Mouse (Mus musculus): ENCODE data around the gene Slc25a20.
A peak's percentile ranks its signal among the peaks of the same experiment; 100 is the strongest.

Slc25a20 gene

DNA sequence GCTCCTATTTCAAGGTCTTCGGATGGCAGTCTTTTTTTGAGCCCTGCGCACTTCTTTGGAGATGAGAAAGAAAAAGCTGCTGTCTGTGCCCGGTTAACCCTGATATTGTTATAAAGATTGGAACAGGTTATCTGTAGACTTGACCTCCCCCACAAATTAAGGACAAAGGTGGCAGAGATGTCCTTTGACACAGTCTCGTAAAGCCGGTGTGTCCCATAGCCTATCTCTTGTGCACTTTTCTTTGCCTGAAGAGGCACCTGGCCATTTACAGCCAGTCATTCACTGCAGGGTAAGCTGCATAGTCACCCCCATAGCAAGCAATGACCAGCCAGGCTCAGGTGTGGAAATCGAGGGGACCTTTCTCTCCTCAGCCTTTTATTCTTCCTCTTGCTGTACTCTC, 772 bp downstream of the Slc25a20 start:
- Histone ChIP-seq H3K36me3 (ENCODE audit: insufficient read depth, low read length) (peaks cover 8% of the 10 kb centered on the region; the same call in 1 of the 2 replicates), H3K4me3 (replicated peaks; ENCODE audit: low read length) (peak overlapping the region; percentile 89), H3K27me3 (ENCODE audit: insufficient read depth, low read length) (no peaks in the 10 kb centered on the region), H3K4me1 (replicated peaks; ENCODE audit: low read depth, low read length) (peaks cover 48% of the 10 kb centered on the region), H3K9me3 (ENCODE audit: low read length) (no peaks in the 10 kb centered on the region)
- TF ChIP-seq CTCF (conservative IDR thresholded peaks at IDR 0.05; ENCODE audit: low read length) (no peak), NANOG (IDR thresholded peaks at IDR 0.05; ENCODE audit: borderline replicate concordance, low read length) (no peak), POU5F1 (IDR thresholded peaks at IDR 0.05; ENCODE audit: borderline replicate concordance, low read length) (no peak)

DNA sequence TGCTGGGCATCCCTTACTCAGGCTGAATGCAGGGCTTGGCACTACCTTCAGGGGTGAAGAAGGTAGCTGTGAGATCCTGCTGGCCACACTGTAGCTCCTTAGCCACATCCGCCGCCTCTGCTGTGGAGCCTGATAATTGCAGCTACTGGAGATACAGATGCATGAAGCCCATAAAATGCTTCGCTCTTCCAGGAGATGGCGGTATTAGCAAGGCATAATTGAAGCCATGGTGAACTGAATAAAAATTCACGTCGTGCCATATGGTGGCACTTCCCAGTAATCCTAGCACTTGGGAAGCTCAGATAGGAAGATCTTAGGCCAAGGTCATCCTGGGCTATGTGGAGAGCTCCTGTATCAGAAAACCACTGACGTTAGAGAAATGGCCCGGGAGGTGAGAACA, 8.0 kb downstream of the Slc25a20 start:
- Histone ChIP-seq H3K9me3 (ENCODE audit: low read length) (no peaks in the 10 kb centered on the region), H3K4me1 (replicated peaks; ENCODE audit: low read depth, low read length) (peaks cover 17% of the 10 kb centered on the region), H3K4me3 (replicated peaks; ENCODE audit: low read length) (no peak overlapping the region), H3K27me3 (ENCODE audit: insufficient read depth, low read length) (no peaks in the 10 kb centered on the region), H3K36me3 (ENCODE audit: insufficient read depth, low read length) (peaks cover 51% of the 10 kb centered on the region)
- no peak for TF ChIP-seq POU5F1 (IDR thresholded peaks at IDR 0.05; ENCODE audit: borderline replicate concordance, low read length)
- TF ChIP-seq CTCF (conservative IDR thresholded peaks at IDR 0.05; ENCODE audit: low read length) = peak; percentile 84
- no peak for TF ChIP-seq NANOG (IDR thresholded peaks at IDR 0.05; ENCODE audit: borderline replicate concordance, low read length)

DNA sequence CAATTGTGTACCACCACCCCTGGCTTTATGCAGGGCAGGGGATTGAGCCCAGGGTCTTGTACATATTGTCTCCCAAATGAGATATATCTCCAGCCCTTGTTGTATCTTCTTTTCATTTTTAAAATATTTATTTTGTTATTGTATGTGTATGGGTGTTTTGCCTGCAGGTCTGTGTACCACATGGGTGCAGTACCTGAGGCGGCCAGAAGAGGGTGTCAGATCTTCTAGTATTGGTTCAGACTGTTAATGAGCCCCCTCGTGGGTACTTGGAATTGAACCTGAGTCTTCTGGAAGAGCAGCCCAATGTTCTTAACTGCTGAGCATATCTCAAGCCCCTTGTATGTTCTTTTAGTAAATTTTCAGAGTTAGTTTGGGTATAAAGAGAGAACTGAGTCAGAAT, 11.3 kb downstream of the Slc25a20 start:
- peaks cover 72% of the 10 kb centered on the region for H3K36me3 ChIP-seq (ENCODE audit: insufficient read depth, low read length)
- H3K27me3 ChIP-seq (ENCODE audit: insufficient read depth, low read length) = no peaks in the 10 kb centered on the region
- no peak for TF ChIP-seq POU5F1 (IDR thresholded peaks at IDR 0.05; ENCODE audit: borderline replicate concordance, low read length)
- TF ChIP-seq CTCF (conservative IDR thresholded peaks at IDR 0.05; ENCODE audit: low read length) = peak; percentile 92
- no peak overlapping the region for H3K4me3 ChIP-seq (replicated peaks; ENCODE audit: low read length)
- H3K9me3 ChIP-seq (ENCODE audit: low read length) = no peaks in the 10 kb centered on the region
- peaks cover 10% of the 10 kb centered on the region for H3K4me1 ChIP-seq (replicated peaks; ENCODE audit: low read depth, low read length)

DNA sequence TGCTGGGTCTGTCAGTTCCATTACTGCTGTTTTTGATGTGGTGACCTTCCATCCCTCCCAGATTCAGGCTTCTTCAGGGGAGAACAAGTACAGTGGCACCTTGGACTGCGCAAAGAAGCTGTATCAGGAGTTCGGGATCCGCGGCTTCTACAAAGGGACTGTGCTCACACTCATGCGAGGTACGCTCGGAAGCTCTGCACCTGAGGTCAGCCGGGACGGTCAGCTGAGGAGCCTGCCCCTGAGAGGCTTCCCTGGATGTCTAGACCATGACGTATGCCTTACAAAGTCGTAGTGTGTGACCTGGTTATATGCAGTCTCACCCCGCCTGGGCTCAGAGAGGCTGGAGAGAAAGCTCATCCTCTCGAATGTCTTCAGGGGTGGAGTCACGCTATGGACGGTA, 18.1 kb downstream of the Slc25a20 start:
- Histone ChIP-seq H3K4me3 (replicated peaks; ENCODE audit: low read length) (no peak overlapping the region), H3K36me3 (ENCODE audit: insufficient read depth, low read length) (peaks cover 90% of the 10 kb centered on the region), H3K9me3 (ENCODE audit: low read length) (no peaks in the 10 kb centered on the region), H3K4me1 (replicated peaks; ENCODE audit: low read depth, low read length) (peaks cover 12% of the 10 kb centered on the region), H3K27me3 (ENCODE audit: insufficient read depth, low read length) (no peaks in the 10 kb centered on the region)
- TF ChIP-seq NANOG (IDR thresholded peaks at IDR 0.05; ENCODE audit: borderline replicate concordance, low read length) = no peak
- no peak for TF ChIP-seq POU5F1 (IDR thresholded peaks at IDR 0.05; ENCODE audit: borderline replicate concordance, low read length)
- no peak for TF ChIP-seq CTCF (conservative IDR thresholded peaks at IDR 0.05; ENCODE audit: low read length)

DNA sequence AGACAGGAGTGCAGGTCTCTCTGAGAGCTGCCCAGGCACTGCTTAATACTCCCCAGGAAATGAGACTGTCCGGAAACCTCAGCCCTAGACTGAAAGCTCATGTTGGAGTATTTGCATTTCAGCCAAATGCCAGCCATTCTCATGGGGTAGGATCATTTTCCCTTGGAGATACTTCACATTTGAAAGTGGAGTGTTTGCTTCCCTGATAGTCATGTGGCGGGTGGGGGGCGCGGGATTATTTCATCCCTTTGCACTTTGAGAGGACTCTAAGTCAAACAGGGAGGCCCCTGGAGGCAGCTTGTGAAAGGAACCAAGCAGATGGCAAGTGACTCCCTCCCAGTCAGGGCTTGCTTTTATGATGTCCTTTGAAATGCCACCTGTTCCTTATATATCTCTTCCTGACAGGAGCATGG, 24.6 kb downstream of the Slc25a20 start:
- peaks cover 36% of the 10 kb centered on the region for H3K36me3 ChIP-seq (ENCODE audit: insufficient read depth, low read length)

DNA sequence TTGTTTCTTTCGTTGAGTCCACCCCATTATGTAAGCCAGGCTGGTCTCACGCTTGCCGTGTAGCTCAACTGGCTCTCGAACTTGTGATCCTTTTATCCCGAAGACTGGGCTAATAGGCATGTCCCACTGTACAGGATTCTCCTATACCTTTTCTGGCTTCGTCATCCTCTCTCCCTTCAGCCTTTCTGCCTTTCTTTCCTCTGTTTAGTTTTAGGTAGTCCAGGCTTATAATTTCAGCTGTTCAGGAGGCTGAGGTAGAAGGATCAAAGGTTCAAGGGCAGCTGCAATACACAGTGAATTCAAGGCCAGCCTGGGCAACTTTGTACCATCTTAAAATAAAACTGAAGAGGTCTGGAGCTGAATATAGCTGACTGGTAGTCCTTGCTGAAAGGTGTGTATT, 25.3 kb downstream of the Slc25a20 start:
- Histone ChIP-seq H3K4me1 (replicated peaks; ENCODE audit: low read depth, low read length) (peaks cover 26% of the 10 kb centered on the region), H3K4me3 (replicated peaks; ENCODE audit: low read length) (no peak overlapping the region), H3K36me3 (ENCODE audit: insufficient read depth, low read length) (peaks cover 31% of the 10 kb centered on the region), H3K27me3 (ENCODE audit: insufficient read depth, low read length) (peaks cover 19% of the 10 kb centered on the region), H3K9me3 (ENCODE audit: low read length) (no peaks in the 10 kb centered on the region)
- TF ChIP-seq POU5F1 (IDR thresholded peaks at IDR 0.05; ENCODE audit: borderline replicate concordance, low read length) (no peak), CTCF (conservative IDR thresholded peaks at IDR 0.05; ENCODE audit: low read length) (no peak), NANOG (IDR thresholded peaks at IDR 0.05; ENCODE audit: borderline replicate concordance, low read length) (no peak)

More for the DNA sequence above, 24.6 kb downstream of the Slc25a20 start:
- TF ChIP-seq NANOG (IDR thresholded peaks at IDR 0.05; ENCODE audit: borderline replicate concordance, low read length) = no peak
- Histone ChIP-seq H3K4me1 (replicated peaks; ENCODE audit: low read depth, low read length) (peaks cover 25% of the 10 kb centered on the region), H3K4me3 (replicated peaks; ENCODE audit: low read length) (no peak overlapping the region), H3K9me3 (ENCODE audit: low read length) (no peaks in the 10 kb centered on the region), H3K27me3 (ENCODE audit: insufficient read depth, low read length) (peaks cover 15% of the 10 kb centered on the region)

DNA sequence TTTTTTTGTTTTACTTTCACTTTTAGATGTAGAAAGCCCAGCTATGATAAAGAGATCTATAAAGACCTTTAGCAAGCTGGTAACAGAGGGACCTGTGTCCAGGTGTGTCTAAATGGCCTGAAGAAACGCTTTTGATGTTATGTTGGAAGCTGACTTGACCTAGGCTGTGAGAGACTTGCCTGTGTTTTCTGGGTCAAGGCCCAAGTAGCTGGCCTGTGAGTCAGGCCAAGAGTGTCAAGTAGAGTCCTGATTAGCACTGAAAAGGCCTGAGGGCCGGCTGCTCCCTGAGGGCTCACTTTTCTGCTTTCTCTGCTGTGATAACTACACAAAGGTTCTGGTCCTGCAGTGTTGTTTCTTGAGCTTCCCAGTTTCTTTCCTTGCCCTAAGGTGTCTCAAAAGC, 25.8 kb downstream of the Slc25a20 start:
- Histone ChIP-seq H3K9me3 (ENCODE audit: low read length) (no peaks in the 10 kb centered on the region), H3K36me3 (ENCODE audit: insufficient read depth, low read length) (peaks cover 26% of the 10 kb centered on the region), H3K4me3 (replicated peaks; ENCODE audit: low read length) (no peak overlapping the region), H3K27me3 (ENCODE audit: insufficient read depth, low read length) (peaks cover 23% of the 10 kb centered on the region), H3K4me1 (replicated peaks; ENCODE audit: low read depth, low read length) (peaks cover 24% of the 10 kb centered on the region)
- TF ChIP-seq NANOG (IDR thresholded peaks at IDR 0.05; ENCODE audit: borderline replicate concordance, low read length) = no peak
- no peak for TF ChIP-seq CTCF (conservative IDR thresholded peaks at IDR 0.05; ENCODE audit: low read length)
- TF ChIP-seq POU5F1 (IDR thresholded peaks at IDR 0.05; ENCODE audit: borderline replicate concordance, low read length) = no peak

DNA sequence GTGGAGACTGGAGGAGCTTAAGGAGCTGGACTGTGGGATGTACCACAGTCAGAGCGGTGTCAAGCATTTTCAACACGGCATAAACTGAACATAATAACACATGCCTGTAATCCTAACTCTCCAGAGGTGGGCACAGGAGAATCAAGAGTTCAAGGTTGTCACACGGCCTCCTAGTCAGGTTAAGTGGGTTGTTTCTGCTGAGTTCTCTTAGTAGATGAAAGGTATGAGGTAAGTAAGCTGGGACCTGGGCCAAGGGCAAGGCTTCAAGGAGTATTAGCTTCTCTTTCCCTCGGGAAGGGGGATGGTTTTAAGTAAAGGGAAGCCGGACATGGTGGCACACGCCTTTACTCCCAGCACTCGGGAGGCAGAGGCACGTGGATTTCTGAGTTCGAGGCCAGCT, 26.6 kb downstream of the Slc25a20 start:
- Histone ChIP-seq H3K9me3 (ENCODE audit: low read length) (no peaks in the 10 kb centered on the region), H3K4me1 (replicated peaks; ENCODE audit: low read depth, low read length) (peaks cover 23% of the 10 kb centered on the region), H3K4me3 (replicated peaks; ENCODE audit: low read length) (no peak overlapping the region), H3K27me3 (ENCODE audit: insufficient read depth, low read length) (peaks cover 31% of the 10 kb centered on the region), H3K36me3 (ENCODE audit: insufficient read depth, low read length) (peaks cover 18% of the 10 kb centered on the region)
- TF ChIP-seq CTCF (conservative IDR thresholded peaks at IDR 0.05; ENCODE audit: low read length) (no peak), NANOG (IDR thresholded peaks at IDR 0.05; ENCODE audit: borderline replicate concordance, low read length) (no peak), POU5F1 (IDR thresholded peaks at IDR 0.05; ENCODE audit: borderline replicate concordance, low read length) (no peak)

DNA sequence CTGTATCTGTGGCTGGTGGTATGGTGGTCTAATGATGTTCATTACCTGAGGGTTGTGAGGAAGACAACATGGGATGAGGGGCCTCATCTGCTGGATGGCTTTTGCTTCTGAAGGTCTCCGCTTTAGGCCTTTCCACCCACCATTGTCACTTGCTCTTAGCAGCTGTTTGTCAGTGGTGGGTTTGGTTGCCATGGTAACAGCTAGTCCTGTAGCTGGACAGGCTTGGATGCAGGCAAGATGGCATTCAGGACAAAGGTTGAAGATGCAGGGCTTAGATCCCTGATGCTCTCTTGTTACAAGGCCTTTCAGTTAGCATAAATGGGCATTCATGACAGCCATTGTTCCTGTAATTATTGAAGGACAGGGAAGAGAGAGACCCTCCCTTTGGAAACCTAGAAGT, 27.2 kb downstream of the Slc25a20 start, which contains the start of gene Prkar2a:
Gene Prkar2a (plus strand): TSS at position 209 of the 400 bp plus-strand sequence.
- Histone ChIP-seq H3K36me3 (ENCODE audit: insufficient read depth, low read length) (peaks cover 15% of the 10 kb centered on the region), H3K27me3 (ENCODE audit: insufficient read depth, low read length) (peaks cover 37% of the 10 kb centered on the region), H3K4me1 (replicated peaks; ENCODE audit: low read depth, low read length) (peaks cover 28% of the 10 kb centered on the region), H3K9me3 (ENCODE audit: low read length) (no peaks in the 10 kb centered on the region), H3K4me3 (replicated peaks; ENCODE audit: low read length) (no peak within 1 kb of the TSS)
- TF ChIP-seq NANOG (IDR thresholded peaks at IDR 0.05; ENCODE audit: borderline replicate concordance, low read length) (peak; percentile 40; the same call in 1 of the 2 replicates), CTCF (conservative IDR thresholded peaks at IDR 0.05; ENCODE audit: low read length) (no peak)
